Mouse (Mus musculus) hindbrain, embryonic 11.5 days (tissue): ENCODE measurements at regions not wholly inside any gene's neighbourhood (a gene's known extent, or its start where the extent isn't known, plus 50 kb on each side); places are given as distances from the start of the nearest gene placed in this dataset.

Experiments used
- ATAC-seq: fragments of 200-750 bp; cut with Nextera tagmentation; 2 replicates; pipeline ENCODE4 v1.8.0; 2017; ENCODE audit warnings: mild to moderate bottlenecking, moderate TSS enrichment, moderate library complexity; ENCODE audit not compliant: low FRiP score
- DNase-seq: peaks from one replicate; pipeline ENCODE4 v3.0.0-alpha.2; 2015; ENCODE audit warnings: low spot score
- H3K27ac ChIP-seq: fragments of 300-500 bp; sonication (generic); 2 replicates; pipeline ENCODE4 v1.5.1; 2014; ENCODE audit warnings: mild to moderate bottlenecking, low read depth, low read length
- H3K27me3 ChIP-seq: fragments of 300-500 bp; sonication (generic); 2 replicates; pipeline ENCODE4 v1.6.1; 2014; ENCODE audit warnings: mild to moderate bottlenecking, low read length, moderate library complexity, mixed read lengths; ENCODE audit not compliant: control insufficient read depth, insufficient read depth
- H3K36me3 ChIP-seq: fragments of 300-500 bp; sonication (generic); 2 replicates; pipeline ENCODE4 v1.6.1; 2014; ENCODE audit warnings: mild to moderate bottlenecking, low read length, moderate library complexity, mixed read lengths; ENCODE audit not compliant: control insufficient read depth, insufficient read depth
- H3K4me1 ChIP-seq: fragments of 300-500 bp; sonication (generic); replicated peaks from 2 replicates; pipeline ENCODE4 v1.6.1; 2014; ENCODE audit warnings: low read length, mixed read lengths; ENCODE audit not compliant: control insufficient read depth, insufficient read depth
- H3K4me2 ChIP-seq: fragments of 300-500 bp; sonication (generic); replicated peaks from 2 replicates; pipeline ENCODE4 v1.6.1; 2014; ENCODE audit warnings: mild to moderate bottlenecking, low read depth, low read length
- H3K4me3 ChIP-seq: fragments of 300-500 bp; sonication (generic); 2 replicates; pipeline ENCODE4 v1.5.1; 2014; ENCODE audit warnings: low read depth, low read length
- H3K9ac ChIP-seq: fragments of 300-500 bp; sonication (generic); 2 replicates; pipeline ENCODE4 v1.6.1; 2014; ENCODE audit warnings: low read depth, low read length
- H3K9me3 ChIP-seq: fragments of 300-500 bp; sonication (generic); 2 replicates; pipeline ENCODE4 v1.6.1; 2016; ENCODE audit warnings: low read length; ENCODE audit not compliant: control insufficient read depth
- WGBS: fragments of 180-500 bp; shearing (Covaris S2); extraction: QIAGEN DNeasy Blood & Tissue Kit; methylation state at CpG from one replicate; pipeline ENCODE4 v1.1.7; 2014; 5-methylcytosine and 5-hydroxymethylcytosine counted together

DNA sequence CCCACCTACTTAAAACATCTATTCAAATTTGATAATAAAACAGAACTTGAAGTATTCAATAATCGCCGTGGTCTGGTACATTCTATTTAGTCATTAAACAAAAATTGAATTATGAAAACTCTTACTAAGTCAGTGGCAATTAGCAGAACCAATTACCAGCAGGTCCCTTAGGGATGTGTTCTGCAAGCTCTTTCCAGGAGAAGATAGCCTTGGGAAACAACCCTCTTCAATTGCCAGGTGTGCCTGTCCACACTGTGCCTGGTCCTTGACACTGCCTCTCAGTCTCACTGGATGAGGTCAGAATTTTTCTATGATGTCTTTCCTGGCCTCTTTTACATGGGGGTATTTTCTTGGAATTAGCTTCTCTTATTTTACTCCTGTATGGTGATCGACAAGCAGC lies 195.1 kb upstream of the Sox11 start:
- Histone ChIP-seq H3K9me3 (no peaks in the 10 kb centered on the region), H3K4me2 (no peak overlapping the region), H3K36me3 (no peaks in the 10 kb centered on the region), H3K27ac (no peak overlapping the region), H3K4me1 (no peaks in the 10 kb centered on the region; the same call in 1 of the 2 replicates), H3K27me3 (no peaks in the 10 kb centered on the region), H3K9ac (no peak overlapping the region), H3K4me3 (no peak overlapping the region)
- WGBS = 94% methylated on average over 3 of the region's 3 CpGs
- DNase-seq (no peak), ATAC-seq (no peak)

DNA sequence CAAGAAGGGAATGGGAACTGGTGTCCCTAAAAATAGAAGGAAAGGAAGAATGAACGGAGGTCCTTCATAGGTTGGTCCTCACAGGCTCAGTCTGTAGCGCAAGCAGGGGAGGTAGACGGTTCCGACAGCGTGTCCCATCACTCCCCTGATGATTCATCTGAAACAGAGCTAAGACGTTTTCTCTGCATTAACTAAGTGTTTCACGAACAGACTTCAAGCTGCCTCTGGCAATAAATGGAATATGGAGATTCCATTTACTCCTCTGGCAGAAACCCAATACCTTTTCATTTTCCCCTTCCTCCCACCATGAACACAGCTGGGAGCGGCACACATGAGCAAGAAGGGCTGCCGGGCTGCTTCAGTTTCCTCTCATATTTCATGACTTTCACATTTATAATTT lies 194.6 kb upstream of the Sox11 start:
- Histone ChIP-seq H3K4me1 (no peaks in the 10 kb centered on the region; the same call in 1 of the 2 replicates), H3K27me3 (no peaks in the 10 kb centered on the region), H3K4me2 (no peak overlapping the region), H3K4me3 (no peak overlapping the region), H3K27ac (peak overlapping the region; percentile 42; the same call in 1 of the 2 replicates), H3K36me3 (no peaks in the 10 kb centered on the region), H3K9ac (no peak overlapping the region), H3K9me3 (no peaks in the 10 kb centered on the region)
- 60% methylated on average over 9 of the region's 9 CpGs for WGBS
- ATAC-seq (no peak), DNase-seq (peak; percentile 6)

DNA sequence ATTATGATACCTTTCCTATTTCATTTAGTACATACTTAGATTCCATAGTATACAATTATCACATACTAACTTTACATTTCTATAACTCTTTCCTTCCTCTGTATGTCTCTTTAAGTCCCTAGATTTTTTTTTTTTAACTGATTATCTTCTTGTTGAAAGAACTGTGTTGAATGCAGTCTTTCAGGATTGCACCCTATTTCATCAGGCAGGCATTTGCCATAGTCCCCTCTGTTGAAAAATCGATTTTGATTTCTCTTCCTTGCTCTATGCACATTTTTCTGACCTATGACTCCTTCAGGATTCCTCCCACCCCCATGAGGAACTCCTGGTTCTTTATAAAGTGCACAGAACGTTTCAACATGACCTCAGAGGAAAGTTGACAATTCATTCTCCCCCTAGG lies 183.2 kb upstream of the Sox11 start:
- 64% methylated on average over 2 of the region's 2 CpGs for WGBS

DNA sequence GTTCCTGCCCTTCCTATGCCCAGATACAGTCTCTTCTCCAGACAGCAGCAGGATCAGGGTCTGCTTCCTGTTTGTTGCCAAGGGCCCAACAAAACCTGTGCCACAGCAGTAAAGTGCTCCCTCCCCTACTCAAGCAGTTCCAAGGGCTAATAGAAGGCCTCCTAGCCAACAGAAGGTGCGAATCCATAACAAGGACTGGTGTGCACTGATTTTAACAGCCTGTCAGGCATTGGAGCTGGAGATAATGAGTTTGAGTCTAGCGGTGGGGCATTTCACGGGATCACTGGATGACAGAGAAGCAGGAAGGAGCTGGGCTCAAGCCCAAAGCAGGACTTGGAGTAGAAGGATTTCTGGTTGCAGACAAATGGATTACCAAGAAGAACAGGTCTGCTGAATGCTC lies 170.9 kb upstream of the Sox11 start:
- Histone ChIP-seq H3K4me2 (no peak overlapping the region), H3K4me3 (no peak overlapping the region), H3K36me3 (no peaks in the 10 kb centered on the region), H3K9ac (no peak overlapping the region), H3K27me3 (no peaks in the 10 kb centered on the region), H3K27ac (no peak overlapping the region), H3K9me3 (no peaks in the 10 kb centered on the region), H3K4me1 (no peaks in the 10 kb centered on the region)
- DNase-seq = no peak
- ATAC-seq = no peak
- 92% methylated on average over 3 of the region's 3 CpGs for WGBS

More for the DNA sequence above, 183.2 kb upstream of the Sox11 start:
- H3K27me3 ChIP-seq = no peaks in the 10 kb centered on the region
- ATAC-seq = no peak
- no peaks in the 10 kb centered on the region for H3K36me3 ChIP-seq
- DNase-seq = no peak
- no peak overlapping the region for H3K4me3 ChIP-seq
- no peak overlapping the region for H3K9ac ChIP-seq
- no peaks in the 10 kb centered on the region for H3K4me1 ChIP-seq
- H3K27ac ChIP-seq = no peak overlapping the region
- H3K9me3 ChIP-seq = no peaks in the 10 kb centered on the region
- H3K4me2 ChIP-seq = no peak overlapping the region

DNA sequence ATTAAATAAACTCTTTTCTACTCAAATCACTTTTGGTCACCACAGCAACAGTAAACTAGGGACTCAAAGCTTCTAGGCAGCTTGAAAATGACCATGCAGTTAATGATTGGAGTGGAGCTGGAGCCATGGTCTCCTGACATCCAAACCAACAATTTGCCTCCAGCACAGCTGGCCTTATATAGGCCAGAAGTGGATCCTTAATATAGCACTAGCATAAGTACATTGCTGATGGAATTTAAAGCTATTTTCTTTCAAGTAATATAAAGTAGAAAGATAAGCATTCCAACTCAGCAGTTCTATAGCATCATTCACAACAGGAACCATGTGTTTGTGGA lies 165.8 kb upstream of the Sox11 start:
- Histone ChIP-seq H3K36me3 (no peaks in the 10 kb centered on the region), H3K9me3 (no peaks in the 10 kb centered on the region), H3K27me3 (no peaks in the 10 kb centered on the region), H3K9ac (no peak overlapping the region), H3K4me3 (no peak overlapping the region), H3K4me2 (no peak overlapping the region), H3K27ac (no peak overlapping the region), H3K4me1 (no peaks in the 10 kb centered on the region)
- DNase-seq (no peak), ATAC-seq (no peak)

DNA sequence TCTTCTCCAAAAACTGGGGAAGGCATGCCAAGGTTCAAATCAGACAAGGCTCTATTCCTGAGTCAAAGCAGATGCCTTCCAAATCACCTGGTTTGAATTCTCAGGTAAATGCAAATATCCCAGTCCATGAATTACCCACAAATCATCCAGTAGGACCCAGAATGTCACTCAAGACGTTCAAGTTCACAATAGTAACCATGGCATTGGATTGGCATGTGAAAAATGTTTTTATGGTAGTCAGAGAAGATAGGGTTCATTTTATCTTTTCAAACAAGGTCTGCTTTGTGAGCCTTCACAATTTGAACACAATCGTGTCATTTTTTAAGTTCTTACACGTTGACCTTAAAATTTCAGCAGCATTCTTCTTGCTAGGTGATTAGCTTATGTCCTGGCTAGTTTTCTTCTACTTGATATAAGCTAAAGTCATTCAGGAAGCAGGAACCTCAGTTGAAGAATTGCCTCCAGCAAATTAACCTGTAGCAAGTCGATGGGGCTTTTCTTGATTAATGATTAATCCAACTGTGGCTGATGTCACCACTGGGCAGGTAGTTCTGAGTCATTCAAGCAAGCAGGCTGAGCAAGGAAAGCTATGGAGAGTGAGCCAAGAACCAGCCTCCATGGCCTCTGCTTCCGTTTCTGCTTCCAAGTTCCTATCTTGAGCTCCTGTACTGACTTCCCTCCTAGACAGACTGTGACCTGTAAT lies 165.3 kb upstream of the Sox11 start:
- Histone ChIP-seq H3K9ac (no peak overlapping the region), H3K9me3 (no peaks in the 10 kb centered on the region), H3K4me1 (no peaks in the 10 kb centered on the region), H3K4me3 (no peak overlapping the region), H3K4me2 (no peak overlapping the region), H3K27me3 (no peaks in the 10 kb centered on the region), H3K36me3 (no peaks in the 10 kb centered on the region), H3K27ac (no peak overlapping the region)
- ATAC-seq (no peak), DNase-seq (no peak)
- WGBS = 68% methylated on average over 5 of the region's 5 CpGs

DNA sequence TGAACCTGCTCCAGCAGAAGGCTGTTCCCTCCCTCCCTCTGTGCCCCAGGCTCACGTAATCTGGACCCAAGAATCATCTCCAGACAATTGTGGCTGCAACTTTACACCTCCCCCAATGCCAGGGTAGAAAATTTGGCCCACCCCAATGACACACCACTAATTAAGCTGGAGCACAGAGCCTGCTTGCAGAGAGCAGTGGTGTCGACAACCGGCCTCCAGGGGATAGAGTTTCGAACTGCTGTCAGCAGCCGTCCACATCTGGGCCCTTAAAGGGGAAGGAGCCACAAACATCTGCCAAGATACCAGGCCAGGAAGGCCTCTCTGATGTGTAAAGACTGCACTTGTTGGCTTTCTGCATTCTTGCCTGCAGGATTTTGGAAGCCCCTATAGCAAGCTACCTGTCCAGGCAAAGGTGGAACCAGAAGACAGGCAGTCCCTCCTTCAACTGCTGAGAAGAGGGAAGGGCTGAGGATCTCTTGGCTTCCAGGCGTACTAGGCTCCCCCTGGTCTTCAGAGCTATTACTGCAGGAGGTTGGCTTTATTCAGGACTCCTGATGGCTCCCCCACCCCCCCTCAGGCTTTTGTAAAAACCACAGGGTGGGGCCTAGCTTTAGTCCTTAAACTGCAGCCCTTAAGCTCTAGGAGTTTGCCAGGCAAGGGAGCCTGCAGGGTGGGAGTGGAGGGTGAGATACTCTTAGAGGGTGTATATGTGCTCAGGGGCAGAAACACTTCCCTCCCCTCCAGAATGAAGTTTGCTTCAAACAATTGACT lies 160.5 kb upstream of the Sox11 start:
- no peaks in the 10 kb centered on the region for H3K9me3 ChIP-seq
- no peak overlapping the region for H3K27ac ChIP-seq
- no peaks in the 10 kb centered on the region for H3K27me3 ChIP-seq
- DNase-seq (peak; percentile 33), ATAC-seq (no peak)
- WGBS = 13% methylated on average over 6 of the region's 6 CpGs
- H3K4me1 ChIP-seq = no peaks in the 10 kb centered on the region
- no peak overlapping the region for H3K4me2 ChIP-seq
- no peak overlapping the region for H3K9ac ChIP-seq
- H3K4me3 ChIP-seq = no peak overlapping the region
- H3K36me3 ChIP-seq = no peaks in the 10 kb centered on the region

DNA sequence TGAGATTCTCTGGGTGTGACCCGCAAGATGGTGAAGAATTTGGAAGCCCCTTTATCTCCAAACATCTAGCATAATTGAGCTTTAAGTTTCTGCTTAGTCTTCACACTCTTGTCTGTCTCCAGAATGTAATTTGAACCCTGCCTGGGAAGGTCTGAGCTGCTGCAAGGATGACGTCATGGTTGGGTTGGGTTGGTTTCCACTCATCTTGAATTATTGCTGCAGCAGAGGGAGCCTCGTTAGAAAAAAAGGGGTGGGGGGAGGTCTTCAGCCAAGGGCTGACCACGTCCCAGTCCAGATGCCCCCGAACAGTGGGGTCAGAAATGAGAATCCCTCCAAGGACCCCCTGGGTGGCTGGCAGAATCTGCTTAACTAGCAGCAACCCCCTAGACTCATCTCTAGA lies 158.1 kb upstream of the Sox11 start:
- 32% methylated on average over 5 of the region's 5 CpGs for WGBS
- H3K4me2 ChIP-seq = no peak overlapping the region
- H3K9ac ChIP-seq = no peak overlapping the region
- no peak for DNase-seq
- no peak overlapping the region for H3K4me3 ChIP-seq
- H3K36me3 ChIP-seq = no peaks in the 10 kb centered on the region
- H3K27me3 ChIP-seq = no peaks in the 10 kb centered on the region
- ATAC-seq = no peak
- no peaks in the 10 kb centered on the region for H3K4me1 ChIP-seq
- H3K9me3 ChIP-seq = no peaks in the 10 kb centered on the region
- no peak overlapping the region for H3K27ac ChIP-seq

DNA sequence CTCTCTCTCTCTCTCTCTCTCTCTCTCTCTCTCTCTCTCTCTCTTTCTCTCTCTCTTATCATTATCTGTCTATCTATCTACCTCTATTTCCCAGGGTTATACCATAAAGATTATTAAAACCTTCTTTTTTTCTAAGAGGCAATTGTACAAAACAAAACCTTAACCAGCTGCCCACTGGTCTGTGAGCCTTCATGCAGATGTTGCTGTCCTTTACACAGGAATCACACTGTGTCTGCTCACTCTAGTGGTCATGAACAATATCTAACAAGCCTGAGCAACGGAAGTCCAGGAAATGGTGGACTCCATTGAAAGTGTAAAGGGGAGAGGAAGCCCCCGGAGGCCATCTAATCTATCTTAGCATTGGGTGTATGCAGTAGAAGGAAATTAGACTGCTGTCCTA lies 156.9 kb upstream of the Sox11 start:
- no peaks in the 10 kb centered on the region for H3K36me3 ChIP-seq
- no peaks in the 10 kb centered on the region for H3K4me1 ChIP-seq
- WGBS = 41% methylated on average over 2 of the region's 2 CpGs
- no peaks in the 10 kb centered on the region for H3K9me3 ChIP-seq
- H3K27ac ChIP-seq = no peak overlapping the region
- H3K9ac ChIP-seq = no peak overlapping the region
- no peak overlapping the region for H3K4me3 ChIP-seq
- H3K27me3 ChIP-seq = no peaks in the 10 kb centered on the region
- no peak overlapping the region for H3K4me2 ChIP-seq
- ATAC-seq (no peak), DNase-seq (no peak)
